Mouse (Mus musculus): ENCODE results near the gene Gm49601. TPM values are rescaled to one million over a fixed set of nuclear protein-coding genes. Genes with fewer than 3 reads are reported as not detected.

Gene Gm49601
- polyA plus RNA-seq, 1 experiment from 2014 or later, result 6.0 TPM

DNA sequence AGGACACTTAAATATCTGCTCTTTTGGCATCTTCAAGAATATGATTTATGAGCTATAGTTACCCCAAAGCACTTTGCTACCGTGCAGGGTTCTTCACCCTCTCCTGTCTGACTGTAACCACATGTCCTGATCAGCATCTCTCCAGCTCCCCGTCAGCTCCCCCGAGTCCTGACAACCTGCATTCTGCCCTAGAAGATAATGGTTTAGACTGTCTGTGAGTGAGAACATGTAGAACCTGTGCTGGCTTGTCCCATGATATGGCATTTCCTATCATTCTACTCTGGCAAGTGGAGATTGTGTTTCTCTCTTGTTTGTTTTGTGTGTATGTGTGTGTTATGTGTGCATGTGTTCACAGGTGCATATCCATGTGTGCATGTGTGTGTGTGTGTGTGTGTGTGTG lies 28.2 kb downstream of the Gm49601 start:
- Histone ChIP-seq H3K36me3 (no peaks in the 10 kb centered on the region), H3K27ac (no peak overlapping the region), H3K4me1 (peaks cover 13% of the 10 kb centered on the region), H3K4me2 (replicated peaks) (no peak overlapping the region), H3K4me3 (no peak overlapping the region), H3K27me3 (peaks cover 35% of the 10 kb centered on the region), H3K9ac (no peak overlapping the region), H3K9me3 (no peaks in the 10 kb centered on the region)
- 74% methylated on average over 3 of the region's 3 CpGs for WGBS
- ATAC-seq (ENCODE audit: low FRiP score, low read depth), result no peak

DNA sequence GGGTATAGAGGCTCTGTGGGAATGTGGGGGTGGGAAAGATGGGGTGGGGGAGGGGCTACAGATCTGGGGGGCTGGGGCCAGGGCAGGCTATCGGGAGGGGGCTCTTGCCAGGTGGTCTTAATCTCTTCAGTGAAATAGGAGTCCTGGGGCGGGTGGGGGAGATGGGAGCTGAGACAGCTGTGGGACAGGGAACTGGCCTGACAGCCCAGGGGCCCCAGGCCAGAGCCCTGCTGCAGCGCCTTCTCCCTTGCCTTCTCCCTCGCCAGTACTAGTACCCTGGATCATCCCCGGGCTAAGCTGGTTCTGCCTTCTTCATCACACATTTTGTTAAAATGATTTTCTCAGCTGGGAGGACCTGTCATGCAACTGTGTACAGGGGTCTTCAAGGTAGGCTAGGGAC lies 30.0 kb downstream of the Gm49601 start:
- ATAC-seq (ENCODE audit: low FRiP score, low read depth), result peak; percentile 41; the same call in 1 of the 2 replicates
- H3K27me3 ChIP-seq, result peaks cover 49% of the 10 kb centered on the region

DNA sequence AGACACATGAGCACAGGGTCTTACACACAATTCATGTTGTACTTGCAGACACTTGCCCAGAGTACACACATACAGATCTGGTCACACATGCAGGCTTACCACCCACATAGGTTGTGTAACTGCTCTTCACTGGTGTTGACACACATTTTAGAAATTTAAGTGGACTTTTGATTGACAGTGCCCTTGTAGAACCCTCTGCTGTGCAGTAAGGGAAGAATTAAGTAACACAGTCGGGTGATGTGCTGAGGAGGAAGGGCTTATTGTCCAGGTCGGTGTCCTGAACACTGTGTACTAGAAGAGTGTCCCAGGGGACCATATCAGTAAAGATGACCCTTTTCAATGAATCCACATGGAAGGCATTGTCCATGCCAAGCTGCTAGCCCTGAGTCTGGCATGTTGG lies 32.3 kb downstream of the Gm49601 start:
- H3K4me1 ChIP-seq, result peaks cover 23% of the 10 kb centered on the region
- H3K27me3 ChIP-seq, result peaks cover 73% of the 10 kb centered on the region

More for the DNA sequence above, 30.0 kb downstream of the Gm49601 start:
- Histone ChIP-seq H3K9ac (no peak overlapping the region), H3K4me1 (peaks cover 8% of the 10 kb centered on the region), H3K9me3 (no peaks in the 10 kb centered on the region), H3K27ac (no peak overlapping the region), H3K36me3 (no peaks in the 10 kb centered on the region), H3K4me3 (no peak overlapping the region), H3K4me2 (replicated peaks) (no peak overlapping the region)
- WGBS, result 26% methylated on average over 5 of the region's 5 CpGs

DNA sequence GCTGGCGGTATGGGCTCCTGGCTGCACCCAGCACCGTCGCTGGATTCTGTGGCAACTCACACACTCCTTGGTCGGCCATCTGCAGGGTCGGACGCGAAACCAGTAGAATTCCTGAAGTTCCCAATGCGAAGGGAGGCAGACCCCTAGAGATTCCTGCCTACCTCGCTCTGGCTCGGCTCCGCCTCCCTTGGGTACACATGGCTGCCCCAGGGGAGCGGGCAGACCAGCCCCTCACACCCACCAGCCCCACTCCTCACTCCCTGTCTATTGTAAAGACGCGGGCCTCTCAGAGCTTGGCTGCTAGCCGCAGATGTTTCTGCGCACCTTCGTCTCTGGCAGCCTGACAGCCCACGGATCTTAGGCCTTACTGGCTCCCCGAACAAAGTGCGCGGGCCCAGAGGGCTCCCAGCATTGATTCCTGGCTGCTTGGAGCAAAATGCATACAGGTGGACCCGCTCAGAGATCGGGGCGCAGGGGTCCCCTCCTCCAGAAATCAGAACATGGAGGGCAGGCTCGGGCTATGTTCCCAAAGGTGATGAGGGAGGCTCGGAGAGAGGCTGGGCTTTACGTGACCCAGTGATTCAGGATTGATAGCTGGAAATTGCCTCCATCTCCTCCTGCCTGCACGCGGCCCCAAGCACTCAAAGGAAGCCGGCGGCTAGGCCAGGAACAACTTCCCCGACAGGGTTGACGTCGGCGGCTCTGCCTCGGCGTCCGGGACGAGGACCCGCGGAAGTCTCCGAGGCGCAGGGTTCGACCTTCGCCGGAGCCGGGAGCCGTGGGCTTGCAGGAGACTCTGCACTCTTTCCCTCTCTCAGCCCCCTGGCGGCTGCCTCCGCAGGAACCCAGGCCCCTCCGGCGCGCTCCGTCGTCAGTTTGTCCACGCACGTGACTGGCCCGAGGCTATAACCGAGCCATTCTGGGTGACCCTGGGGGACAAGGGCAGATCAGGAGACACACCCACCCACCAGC lies 34.9 kb downstream of the Gm49601 start:
- ATAC-seq (ENCODE audit: low FRiP score, low read depth), result no peak
- peaks cover 39% of the 10 kb centered on the region for H3K4me1 ChIP-seq
- H3K27me3 ChIP-seq, result peaks cover 91% of the 10 kb centered on the region
- peak overlapping the region; percentile 59 for H3K4me2 ChIP-seq (replicated peaks)
- no peaks in the 10 kb centered on the region for H3K36me3 ChIP-seq
- H3K4me3 ChIP-seq, result peak overlapping the region; percentile 32
- H3K27ac ChIP-seq, result no peak overlapping the region
- no peaks in the 10 kb centered on the region for H3K9me3 ChIP-seq
- peak overlapping the region; percentile 36 for H3K9ac ChIP-seq
- 3% methylated on average over 59 of the region's 59 CpGs for WGBS

More for the DNA sequence above, 32.3 kb downstream of the Gm49601 start:
- no peak for ATAC-seq (ENCODE audit: low FRiP score, low read depth)
- WGBS, result 77% methylated on average over 2 of the region's 2 CpGs
- Histone ChIP-seq H3K36me3 (no peaks in the 10 kb centered on the region), H3K4me3 (no peak overlapping the region), H3K9ac (no peak overlapping the region), H3K4me2 (replicated peaks) (no peak overlapping the region), H3K27ac (no peak overlapping the region), H3K9me3 (no peaks in the 10 kb centered on the region)

DNA sequence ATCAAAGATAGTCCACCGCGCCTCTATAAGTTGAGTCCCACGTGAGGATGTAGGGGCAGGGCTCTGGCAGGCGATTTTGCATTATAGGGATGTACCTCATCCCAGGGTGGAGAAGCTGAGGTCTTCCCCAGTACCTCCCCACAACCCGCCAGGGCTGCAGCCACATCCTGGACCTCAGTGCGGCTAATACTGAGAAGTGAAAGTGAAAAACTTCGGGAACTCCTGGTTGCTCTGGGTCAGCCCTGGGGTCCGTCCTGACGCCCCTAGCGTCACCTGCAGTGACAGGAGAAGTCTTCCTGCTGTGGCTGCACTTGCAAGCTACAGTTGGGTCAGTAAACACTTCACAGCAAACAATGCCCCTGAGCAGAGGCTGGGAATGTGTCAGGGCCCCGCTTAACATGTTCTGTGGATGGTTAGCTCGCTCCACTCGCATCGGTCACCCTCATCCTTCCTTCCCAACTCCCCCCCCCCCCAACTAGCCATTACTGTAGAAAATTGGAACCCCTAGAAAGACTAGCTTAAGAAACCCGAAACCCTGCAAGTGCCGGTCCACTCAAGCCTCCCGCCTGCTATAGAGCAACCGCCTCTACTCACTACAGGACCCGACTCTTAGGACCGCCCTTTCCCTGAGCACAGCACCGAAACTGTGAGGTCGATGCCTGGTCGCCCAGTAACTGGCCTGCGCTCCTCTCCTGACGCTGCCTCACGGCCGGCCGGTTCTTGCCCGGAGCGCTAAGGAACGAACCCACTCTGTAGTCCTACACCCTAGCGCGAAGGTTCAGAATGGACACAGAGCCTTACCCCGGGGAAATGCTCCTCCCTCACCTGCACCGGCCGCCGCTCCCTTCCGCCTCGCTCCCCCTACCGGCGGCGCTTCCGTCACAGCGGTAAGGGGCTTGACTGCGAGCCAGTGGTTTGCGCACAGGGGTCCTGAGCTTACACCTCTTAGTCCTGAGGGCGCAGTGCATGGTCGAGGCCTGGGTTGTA lies 36.1 kb downstream of the Gm49601 start, which contains the start of gene Tbx1:
Gene Tbx1, minus strand, starts transcription at position 868 of the 987 bp plus-strand sequence.
- peaks cover 96% of the 10 kb centered on the region for H3K27me3 ChIP-seq
- H3K36me3 ChIP-seq, result no peaks in the 10 kb centered on the region
- 3% methylated on average over 48 of the region's 48 CpGs for WGBS
- H3K4me3 ChIP-seq, result peak within 1 kb of the TSS; percentile 32
- H3K27ac ChIP-seq, result no peak within 1 kb of the TSS
- ATAC-seq (ENCODE audit: low FRiP score, low read depth), result no peak
- H3K4me2 ChIP-seq (replicated peaks), result peak within 1 kb of the TSS; percentile 59
- peaks cover 43% of the 10 kb centered on the region for H3K4me1 ChIP-seq
- H3K9me3 ChIP-seq, result no peaks in the 10 kb centered on the region
- peak within 1 kb of the TSS; percentile 36 for H3K9ac ChIP-seq

DNA sequence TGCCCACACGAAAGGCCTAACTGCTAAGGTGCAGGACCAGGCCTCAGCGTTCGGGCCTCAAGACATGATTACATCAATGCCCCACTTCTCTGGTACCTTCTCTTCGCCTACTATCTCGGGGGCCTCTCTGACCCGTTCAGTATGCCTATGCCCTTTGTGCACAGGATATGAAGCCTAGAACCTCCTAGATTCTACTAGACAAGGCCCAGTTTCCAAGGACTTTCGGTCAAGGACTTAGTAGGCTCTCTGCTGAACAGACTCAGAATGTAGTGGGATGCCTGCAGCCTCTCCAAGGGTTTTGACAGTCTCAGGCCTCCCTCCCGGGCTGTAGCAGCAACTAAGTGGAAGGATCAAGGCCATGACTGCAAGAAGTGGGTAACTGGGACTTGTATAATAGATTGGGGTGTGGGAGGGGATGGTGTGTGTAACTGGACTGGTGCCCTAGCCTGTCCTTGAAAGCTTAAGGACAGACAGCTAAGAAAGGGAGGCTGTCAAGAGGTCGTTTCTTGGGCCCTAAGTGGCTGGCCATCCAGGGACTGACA lies 37.1 kb downstream of the Gm49601 start:
- 31% methylated on average over 9 of the region's 9 CpGs for WGBS
- H3K4me1 ChIP-seq, result peaks cover 43% of the 10 kb centered on the region

DNA sequence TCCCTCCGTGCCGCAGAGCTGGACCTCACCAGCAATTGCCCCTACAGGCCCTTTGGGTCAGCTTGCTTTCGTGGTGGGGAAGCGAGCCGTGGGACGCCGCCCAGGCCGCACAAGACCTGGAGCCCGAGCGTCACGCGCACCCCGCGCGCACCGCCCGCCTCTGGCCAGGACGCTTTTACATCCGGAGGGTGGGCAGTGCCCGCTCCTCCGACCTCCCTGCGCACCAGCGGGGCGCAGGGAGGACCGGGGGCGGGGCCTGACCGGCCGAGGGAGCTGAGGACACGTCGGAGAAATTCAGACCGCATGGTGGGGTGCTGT lies 37.5 kb downstream of the Gm49601 start:
- Histone ChIP-seq H3K36me3 (no peaks in the 10 kb centered on the region), H3K4me3 (peak overlapping the region; percentile 38), H3K9me3 (no peaks in the 10 kb centered on the region), H3K9ac (0 out of 2 replicates have a peak overlapping the region, but pooled peaks have one; percentile 26), H3K27me3 (peaks cover 96% of the 10 kb centered on the region), H3K27ac (no peak overlapping the region), H3K4me2 (replicated peaks) (peak overlapping the region; percentile 59), H3K4me1 (peaks cover 43% of the 10 kb centered on the region)
- no peak for ATAC-seq (ENCODE audit: low FRiP score, low read depth)
- 6% methylated on average over 31 of the region's 31 CpGs for WGBS

More for the DNA sequence above, 37.1 kb downstream of the Gm49601 start:
- Histone ChIP-seq H3K4me2 (replicated peaks) (no peak overlapping the region), H3K36me3 (no peaks in the 10 kb centered on the region), H3K9ac (no peak overlapping the region), H3K4me3 (peak overlapping the region; percentile 38; the same call in 1 of the 2 replicates), H3K9me3 (no peaks in the 10 kb centered on the region), H3K27ac (no peak overlapping the region), H3K27me3 (peaks cover 96% of the 10 kb centered on the region)
- no peak for ATAC-seq (ENCODE audit: low FRiP score, low read depth)

DNA sequence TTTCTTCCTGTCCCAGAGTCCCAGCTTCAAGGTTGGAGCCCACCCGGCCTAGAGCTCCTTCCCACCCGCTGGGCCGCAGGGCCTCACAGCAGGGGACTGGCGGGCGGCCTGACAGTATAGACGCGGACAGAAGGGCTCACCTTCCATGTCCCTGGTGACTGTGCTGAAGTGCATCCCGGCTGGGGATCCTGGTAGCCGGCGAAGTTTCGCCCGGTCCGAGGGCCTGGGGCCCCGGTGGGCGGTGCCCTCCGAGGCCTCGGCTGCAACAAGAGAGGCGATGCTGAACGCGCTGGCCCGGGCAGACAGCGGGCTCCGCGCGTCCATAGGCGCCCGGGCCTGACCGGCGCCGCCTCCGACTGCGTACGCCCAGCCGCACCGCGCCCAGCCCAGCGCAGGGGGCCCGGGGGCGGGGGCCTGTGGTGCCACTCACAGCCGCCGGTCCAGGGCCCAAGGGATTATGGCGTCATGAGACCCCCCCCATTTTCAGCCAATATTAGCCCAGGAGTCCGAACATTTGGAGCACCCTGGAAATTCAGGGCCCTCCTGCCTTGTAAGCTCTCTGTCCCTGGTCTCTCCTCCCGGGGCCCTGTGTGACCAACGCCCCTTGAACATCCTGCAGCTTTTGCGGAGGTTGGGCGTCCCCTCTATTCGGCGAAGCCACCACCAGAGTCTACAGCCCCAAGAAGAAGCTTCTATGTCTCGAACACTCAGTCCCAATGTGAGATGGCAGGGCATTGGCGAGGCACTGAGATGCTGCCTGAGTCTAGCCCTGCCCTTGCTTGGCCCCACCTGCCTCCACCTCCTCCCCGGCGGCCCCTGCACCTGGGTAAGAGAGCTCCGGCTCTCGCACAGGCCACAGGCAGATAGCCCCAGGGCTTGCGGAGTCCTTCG lies 38.1 kb downstream of the Gm49601 start:
- H3K36me3 ChIP-seq, result no peaks in the 10 kb centered on the region
- peak overlapping the region; percentile 59 for H3K9ac ChIP-seq
- H3K4me3 ChIP-seq, result peak overlapping the region; percentile 38
- no peak overlapping the region for H3K27ac ChIP-seq
- ATAC-seq (ENCODE audit: low FRiP score, low read depth), result peak; percentile 9; the same call in 1 of the 2 replicates
- H3K27me3 ChIP-seq, result peaks cover 96% of the 10 kb centered on the region
- 2% methylated on average over 56 of the region's 57 CpGs for WGBS
- no peaks in the 10 kb centered on the region for H3K9me3 ChIP-seq
- H3K4me2 ChIP-seq (replicated peaks), result peak overlapping the region; percentile 59
- peaks cover 43% of the 10 kb centered on the region for H3K4me1 ChIP-seq

DNA sequence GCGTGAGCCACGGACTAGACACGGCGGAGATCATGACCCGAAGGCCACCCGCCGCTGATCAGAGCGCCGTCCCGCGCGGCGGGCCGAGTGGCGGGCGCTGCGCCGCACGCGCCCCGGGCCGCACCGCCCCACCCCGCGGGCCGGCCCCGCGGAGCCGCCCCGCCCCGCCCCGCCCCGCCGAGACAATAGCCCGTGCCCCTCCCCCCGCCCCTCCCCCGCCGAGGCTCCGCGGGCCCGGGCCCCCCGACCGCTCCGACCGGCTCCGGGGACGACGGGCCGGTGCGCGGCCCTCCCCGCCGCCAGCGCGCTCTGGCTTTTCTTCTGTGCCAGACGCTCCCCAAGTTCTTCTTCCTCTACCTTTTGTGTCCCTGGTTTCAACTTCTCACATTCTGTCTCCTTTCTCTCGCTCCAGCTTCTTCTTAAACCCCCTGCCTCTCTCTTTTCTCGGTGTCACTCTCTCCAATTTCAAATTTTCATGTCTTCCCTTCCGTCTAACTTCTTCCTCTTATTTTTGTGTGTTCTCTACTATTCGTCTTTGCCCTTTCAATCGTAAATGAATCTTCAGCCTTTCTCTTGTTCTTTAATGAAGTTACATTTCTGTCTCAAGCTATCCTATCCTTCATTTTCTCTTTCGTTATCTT lies 39.2 kb downstream of the Gm49601 start:
- H3K27me3 ChIP-seq, result peaks cover 98% of the 10 kb centered on the region
- no peaks in the 10 kb centered on the region for H3K36me3 ChIP-seq
- peaks cover 51% of the 10 kb centered on the region for H3K4me1 ChIP-seq
- H3K4me3 ChIP-seq, result peak overlapping the region; percentile 52
- WGBS, result 2% methylated on average over 31 of the region's 62 CpGs
- peak overlapping the region; percentile 74 for H3K4me2 ChIP-seq (replicated peaks)
- peak overlapping the region; percentile 66 for H3K9ac ChIP-seq
- H3K9me3 ChIP-seq, result no peaks in the 10 kb centered on the region
- no peak overlapping the region; the same call in 1 of the 2 replicates for H3K27ac ChIP-seq
- no peak for ATAC-seq (ENCODE audit: low FRiP score, low read depth)

DNA sequence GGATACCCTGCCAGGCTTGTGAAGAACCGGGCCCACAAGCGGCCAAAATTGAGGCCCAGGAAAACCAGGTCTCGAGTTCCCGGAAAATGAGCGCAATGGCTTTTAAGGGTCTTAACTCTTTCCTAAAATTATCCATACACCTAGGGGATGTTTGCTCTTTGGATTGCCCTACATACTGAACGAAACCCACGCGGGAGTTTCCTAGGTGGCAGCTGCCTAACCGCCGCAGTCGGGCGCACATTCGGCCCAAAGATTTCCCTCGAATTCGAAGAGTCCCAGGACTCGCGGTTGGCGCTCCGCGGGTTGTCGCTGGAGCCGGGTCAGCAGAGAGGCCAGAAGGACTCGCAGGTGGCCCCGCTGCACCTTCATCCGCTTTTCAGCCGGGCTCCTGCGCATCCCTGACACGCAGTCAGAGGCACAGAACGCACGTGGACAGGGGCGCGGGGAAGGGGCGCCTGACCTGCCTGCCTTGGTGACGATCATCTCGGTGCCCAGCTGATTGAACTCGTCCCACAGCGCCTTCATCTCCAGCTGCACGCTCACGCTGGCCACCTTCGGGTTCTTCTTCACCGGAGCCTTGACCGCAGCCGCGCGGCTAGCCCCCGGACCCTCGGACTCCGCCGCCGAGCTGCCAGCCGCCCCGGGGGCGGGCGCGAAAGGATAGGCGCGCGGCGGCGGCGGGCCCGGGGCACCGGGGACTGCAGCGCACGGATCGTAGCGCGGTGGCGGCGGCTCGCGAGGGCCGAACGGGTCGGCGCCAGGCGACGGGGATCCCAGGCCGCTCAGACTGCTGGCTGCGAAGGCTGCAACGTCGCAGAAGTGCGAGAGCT lies 39.9 kb downstream of the Gm49601 start:
- Histone ChIP-seq H3K27me3 (peaks cover 98% of the 10 kb centered on the region), H3K4me2 (replicated peaks) (peak overlapping the region; percentile 74), H3K27ac (peak overlapping the region; percentile 48; the same call in 1 of the 2 replicates), H3K4me1 (peaks cover 51% of the 10 kb centered on the region), H3K9me3 (no peaks in the 10 kb centered on the region), H3K9ac (peak overlapping the region; percentile 66), H3K4me3 (peak overlapping the region; percentile 52), H3K36me3 (no peaks in the 10 kb centered on the region)
- 3% methylated on average over 82 of the region's 83 CpGs for WGBS
- no peak; the same call in 1 of the 2 replicates for ATAC-seq (ENCODE audit: low FRiP score, low read depth)
